Mouse (Mus musculus): Measurements from ENCODE around the gene Olfr911-ps1. TPM values are rescaled to one million over a fixed set of nuclear protein-coding genes. Genes with fewer than 3 reads are reported as not detected.

Olfr911-ps1 gene
- polyA plus RNA-seq (2015; fragmentation: Nextera tagmentation; extraction: Ambion mirVana) = not detected in 2 replicates

DNA sequence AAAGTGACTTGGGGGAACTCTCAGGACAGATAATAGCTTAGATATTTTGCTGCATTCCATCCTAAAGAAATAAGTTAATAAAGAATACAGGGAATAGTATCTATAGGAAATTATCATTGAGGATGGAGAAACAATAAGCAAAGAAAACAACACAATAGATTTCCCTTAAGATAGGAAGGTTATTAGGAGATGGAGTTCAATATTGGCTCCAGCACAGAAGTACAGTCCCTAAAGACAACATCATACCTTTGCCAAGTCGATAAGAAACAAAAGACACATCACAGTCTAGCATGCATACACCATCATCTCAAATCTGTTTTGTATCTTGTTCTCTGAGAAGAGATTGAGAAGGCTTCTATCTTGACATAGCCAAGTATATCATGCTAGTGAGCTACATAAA is at the start of gene Olfr911-ps1:
Gene Olfr911-ps1, plus strand, starts transcription at position 301 of the 400 bp plus-strand sequence.
- H3K27me3 ChIP-seq = no peaks in the 10 kb centered on the region
- H3K4me3 ChIP-seq (replicated peaks) = no peak within 1 kb of the TSS
- H3K9me3 ChIP-seq = no peaks in the 10 kb centered on the region
- no peak within 1 kb of the TSS for H3K9ac ChIP-seq (replicated peaks)
- H3K4me1 ChIP-seq (replicated peaks) = no peaks in the 10 kb centered on the region
- ATAC-seq = no peak
- WGBS = 87% methylated on average over 1 of the region's 1 CpGs
- no peak within 1 kb of the TSS for H3K4me2 ChIP-seq (replicated peaks)
- H3K36me3 ChIP-seq = no peaks in the 10 kb centered on the region
- H3K27ac ChIP-seq = no peak within 1 kb of the TSS

DNA sequence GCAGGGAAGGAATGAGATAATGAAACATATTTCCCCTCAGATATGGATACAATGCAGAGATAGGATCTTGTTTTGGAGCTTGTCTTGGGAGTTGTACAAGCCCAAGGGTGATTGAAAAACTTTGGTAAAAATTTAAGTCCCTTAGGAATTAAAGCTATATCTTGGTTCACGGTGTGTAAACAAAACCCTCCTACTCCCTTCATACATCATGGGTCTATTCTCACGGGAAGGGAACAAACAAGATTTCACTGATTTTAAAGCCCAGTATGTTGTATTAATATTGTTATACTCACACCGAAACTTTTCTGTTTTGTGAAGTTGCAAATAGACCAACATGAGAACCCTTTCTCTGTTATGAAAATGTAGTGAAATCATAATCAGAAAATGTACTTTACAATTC is 34.6 kb upstream of the Olfr911-ps1 start, which contains the start of gene Olfr906:
Gene Olfr906, plus strand, starts transcription at position 301 of the 400 bp plus-strand sequence.
- ATAC-seq = no peak
- H3K9ac ChIP-seq (replicated peaks) = no peak within 1 kb of the TSS
- 86% methylated on average over 3 of the region's 3 CpGs for WGBS
- no peak within 1 kb of the TSS for H3K4me2 ChIP-seq (replicated peaks)
- no peaks in the 10 kb centered on the region for H3K4me1 ChIP-seq (replicated peaks)
- H3K36me3 ChIP-seq = no peaks in the 10 kb centered on the region
- H3K9me3 ChIP-seq = no peaks in the 10 kb centered on the region
- no peak within 1 kb of the TSS for H3K4me3 ChIP-seq (replicated peaks)
- H3K27ac ChIP-seq = no peak within 1 kb of the TSS
- H3K27me3 ChIP-seq = no peaks in the 10 kb centered on the region

DNA sequence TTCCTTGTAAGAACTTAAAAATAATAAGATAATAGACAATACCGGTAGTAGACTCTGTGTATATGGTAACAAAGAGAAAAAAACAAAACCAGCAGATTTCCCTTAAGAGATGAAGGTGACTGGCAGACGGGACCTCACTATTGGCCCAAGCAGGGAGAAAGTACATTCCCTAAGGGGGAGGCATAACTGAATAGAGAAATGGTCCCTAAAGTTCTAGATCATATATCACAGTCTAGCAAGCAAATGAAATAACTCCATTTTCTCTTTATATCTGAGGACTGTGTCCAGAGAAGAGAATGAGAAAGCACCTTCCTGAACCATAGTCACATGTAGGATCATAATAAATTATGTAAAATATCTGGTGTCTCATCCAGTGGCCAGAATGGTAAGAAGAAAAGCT is 25.9 kb upstream of the Olfr911-ps1 start, which contains the start of gene Olfr907:
Gene Olfr907, plus strand, starts transcription at position 301 of the 400 bp plus-strand sequence.
- no peaks in the 10 kb centered on the region for H3K27me3 ChIP-seq
- no peak for ATAC-seq
- H3K27ac ChIP-seq = no peak within 1 kb of the TSS
- H3K4me1 ChIP-seq (replicated peaks) = no peaks in the 10 kb centered on the region
- H3K4me2 ChIP-seq (replicated peaks) = no peak within 1 kb of the TSS
- H3K9me3 ChIP-seq = no peaks in the 10 kb centered on the region
- H3K9ac ChIP-seq (replicated peaks) = no peak within 1 kb of the TSS
- H3K36me3 ChIP-seq = no peaks in the 10 kb centered on the region
- H3K4me3 ChIP-seq (replicated peaks) = no peak within 1 kb of the TSS
- 86% methylated on average over 2 of the region's 2 CpGs for WGBS

DNA sequence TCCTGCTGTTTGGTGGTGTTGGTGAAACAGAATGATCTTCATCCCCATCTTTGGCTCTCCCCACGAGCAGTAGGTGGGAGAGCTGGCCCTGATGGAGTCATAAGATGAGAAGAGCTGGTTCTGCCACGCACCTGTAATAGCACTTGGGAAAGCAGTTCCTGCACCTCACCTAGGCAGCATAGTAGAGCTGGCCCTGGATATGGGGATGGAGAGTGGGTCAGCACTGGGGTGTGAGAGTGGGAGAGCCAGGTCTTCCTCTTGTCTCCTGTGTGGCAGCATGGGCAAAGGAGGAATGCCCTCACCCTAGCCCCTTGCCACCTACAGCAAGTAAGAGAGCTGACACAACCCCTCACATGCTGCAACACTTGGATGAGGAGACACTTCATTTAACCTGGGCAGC is 9.0 kb upstream of the Olfr911-ps1 start:
- H3K9me3 ChIP-seq = no peaks in the 10 kb centered on the region
- H3K4me2 ChIP-seq (replicated peaks) = no peak overlapping the region
- H3K27me3 ChIP-seq = no peaks in the 10 kb centered on the region
- H3K36me3 ChIP-seq = no peaks in the 10 kb centered on the region
- no peak for ATAC-seq
- no peak overlapping the region for H3K27ac ChIP-seq
- no peak overlapping the region for H3K4me3 ChIP-seq (replicated peaks)
- H3K9ac ChIP-seq (replicated peaks) = no peak overlapping the region
- 78% methylated on average over 2 of the region's 2 CpGs for WGBS
- no peaks in the 10 kb centered on the region for H3K4me1 ChIP-seq (replicated peaks)

DNA sequence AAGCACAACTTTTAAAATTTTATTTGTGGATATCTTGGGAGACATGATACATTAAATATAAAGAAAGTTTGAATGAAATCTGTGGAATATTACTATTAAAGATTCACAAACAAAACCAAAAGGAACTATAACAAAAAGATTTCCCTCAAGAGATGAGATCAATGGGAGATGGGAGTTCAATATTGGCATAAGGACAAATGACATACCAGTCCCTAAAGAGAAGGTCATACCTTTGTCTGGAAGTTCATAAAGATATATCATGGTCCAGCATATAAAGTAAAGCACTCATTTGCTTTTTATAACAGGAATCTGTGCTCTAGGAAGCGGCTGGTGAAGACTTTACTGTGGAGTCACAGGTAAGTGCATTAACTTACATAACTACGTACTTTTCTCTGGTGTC is 16.2 kb downstream of the Olfr911-ps1 start, which contains the start of gene Olfr910:
Gene Olfr910, plus strand, starts transcription at position 301 of the 400 bp plus-strand sequence.
- no peak within 1 kb of the TSS for H3K9ac ChIP-seq (replicated peaks)
- H3K36me3 ChIP-seq = no peaks in the 10 kb centered on the region
- H3K27ac ChIP-seq = no peak within 1 kb of the TSS
- no peaks in the 10 kb centered on the region for H3K9me3 ChIP-seq
- no peaks in the 10 kb centered on the region for H3K4me1 ChIP-seq (replicated peaks)
- WGBS = 93% methylated on average over 2 of the region's 2 CpGs
- no peaks in the 10 kb centered on the region for H3K27me3 ChIP-seq
- no peak within 1 kb of the TSS for H3K4me2 ChIP-seq (replicated peaks)
- no peak for ATAC-seq
- no peak within 1 kb of the TSS for H3K4me3 ChIP-seq (replicated peaks)

Other genes with a start within 250 kb of the Olfr911-ps1 start
- not detected in 2 replicates for gene Olfr896-ps1, start 230.5 kb upstream of the Olfr911-ps1 start, polyA plus RNA-seq (2015; fragmentation: Nextera tagmentation; extraction: Ambion mirVana)
- not detected in 2 replicates for gene Olfr25, start 192.5 kb upstream of the Olfr911-ps1 start, polyA plus RNA-seq (2015; fragmentation: Nextera tagmentation; extraction: Ambion mirVana)
- gene Olfr898, start 173.2 kb upstream of the Olfr911-ps1 start, polyA plus RNA-seq (2015; fragmentation: Nextera tagmentation; extraction: Ambion mirVana) = not detected in 2 replicates
- not detected in 2 replicates for gene Olfr250, start 154.7 kb upstream of the Olfr911-ps1 start, polyA plus RNA-seq (2015; fragmentation: Nextera tagmentation; extraction: Ambion mirVana)
- gene Olfr251, start 144.5 kb upstream of the Olfr911-ps1 start, polyA plus RNA-seq (2015; fragmentation: Nextera tagmentation; extraction: Ambion mirVana) = not detected in 2 replicates
- not detected in 2 replicates for gene Olfr147, start 119.9 kb upstream of the Olfr911-ps1 start, polyA plus RNA-seq (2015; fragmentation: Nextera tagmentation; extraction: Ambion mirVana)
- gene Olfr901, start 92.1 kb upstream of the Olfr911-ps1 start, polyA plus RNA-seq (2015; fragmentation: Nextera tagmentation; extraction: Ambion mirVana) = not detected in 2 replicates
- gene Olfr902, start 73.9 kb upstream of the Olfr911-ps1 start, polyA plus RNA-seq (2015; fragmentation: Nextera tagmentation; extraction: Ambion mirVana) = not detected in 2 replicates
- not detected in 2 replicates for gene Olfr904, start 58.4 kb upstream of the Olfr911-ps1 start, polyA plus RNA-seq (2015; fragmentation: Nextera tagmentation; extraction: Ambion mirVana)
- gene Olfr905, start 50.5 kb upstream of the Olfr911-ps1 start, polyA plus RNA-seq (2015; fragmentation: Nextera tagmentation; extraction: Ambion mirVana) = not detected in 2 replicates
- gene Olfr906, start 34.5 kb upstream of the Olfr911-ps1 start, polyA plus RNA-seq (2015; fragmentation: Nextera tagmentation; extraction: Ambion mirVana) = not detected in 2 replicates
- gene Olfr907, start 25.8 kb upstream of the Olfr911-ps1 start, polyA plus RNA-seq (2015; fragmentation: Nextera tagmentation; extraction: Ambion mirVana) = not detected in 2 replicates
- not detected in 2 replicates for gene Olfr910, start 16.3 kb downstream of the Olfr911-ps1 start, polyA plus RNA-seq (2015; fragmentation: Nextera tagmentation; extraction: Ambion mirVana)
- gene Olfr912, start 58.6 kb downstream of the Olfr911-ps1 start, polyA plus RNA-seq (2015; fragmentation: Nextera tagmentation; extraction: Ambion mirVana) = not detected in 2 replicates
- gene Olfr913, start 71.2 kb downstream of the Olfr911-ps1 start, polyA plus RNA-seq (2015; fragmentation: Nextera tagmentation; extraction: Ambion mirVana) = not detected in 2 replicates
- gene Olfr914, start 83.5 kb downstream of the Olfr911-ps1 start, polyA plus RNA-seq (2015; fragmentation: Nextera tagmentation; extraction: Ambion mirVana) = not detected in 2 replicates
- gene Olfr916, start 138.3 kb downstream of the Olfr911-ps1 start, polyA plus RNA-seq (2015; fragmentation: Nextera tagmentation; extraction: Ambion mirVana) = not detected in 2 replicates
- gene Olfr917, start 144.3 kb downstream of the Olfr911-ps1 start, polyA plus RNA-seq (2015; fragmentation: Nextera tagmentation; extraction: Ambion mirVana) = not detected in 2 replicates
- not detected in 2 replicates for gene Olfr918, start 153.0 kb downstream of the Olfr911-ps1 start, polyA plus RNA-seq (2015; fragmentation: Nextera tagmentation; extraction: Ambion mirVana)
- not detected in 2 replicates for gene Olfr919, start 182.1 kb downstream of the Olfr911-ps1 start, polyA plus RNA-seq (2015; fragmentation: Nextera tagmentation; extraction: Ambion mirVana)
- gene Vwa5a, start 196.7 kb downstream of the Olfr911-ps1 start, polyA plus RNA-seq (2015; fragmentation: Nextera tagmentation; extraction: Ambion mirVana) = 6.0 and 8.3 TPM in 2 replicates
- gene Olfr920, start 230.7 kb downstream of the Olfr911-ps1 start, polyA plus RNA-seq (2015; fragmentation: Nextera tagmentation; extraction: Ambion mirVana) = not detected in 2 replicates

Data from midbrain, embryonic 13.5 days (tissue).